Mouse (Mus musculus): ENCODE data around the gene Gm10283.
"Not testable (repeated sequence)": the region's sequence is repeated elsewhere in the genome, so short reads cannot be mapped to it uniquely, and the experiment has no call there.

The Gm10283 gene

GRCm38 (mm10) chr8:60503098-60503497, at the start of gene Gm10283:
Gm10283 (minus strand) TSS chr8:60503198.
- DNase-seq (ENCODE audit: low spot score), result no peak

- DNase-seq (ENCODE audit: low spot score), result no peak
Measured at GRCm38 (mm10) chr8:60534945-60535344, 31.9 kb upstream of the Gm10283 start.

- no peak for DNase-seq (ENCODE audit: low spot score)
Measured at GRCm38 (mm10) chr8:60518286-60518685, 15.3 kb upstream of the Gm10283 start.

GRCm38 (mm10) chr8:60505653-60506521, 2.9 kb upstream of the Gm10283 start, which contains the start of gene Aadat:
Aadat (plus strand) TSS chr8:60505932.
- peak; percentile 67 for DNase-seq (ENCODE audit: low spot score)

- DNase-seq (ENCODE audit: low spot score), result not testable (repeated sequence)
Measured at GRCm38 (mm10) chr8:60495046-60495445, 8.0 kb downstream of the Gm10283 start.

- DNase-seq (ENCODE audit: low spot score), result no peak
Measured at GRCm38 (mm10) chr8:60494606-60495005, 8.4 kb downstream of the Gm10283 start.

GRCm38 (mm10) chr8:60492471-60492870, 10.5 kb downstream of the Gm10283 start:
- no peak for DNase-seq (ENCODE audit: low spot score)

- no peak for DNase-seq (ENCODE audit: low spot score)
Measured at GRCm38 (mm10) chr8:60491871-60492270, 11.1 kb downstream of the Gm10283 start.

GRCm38 (mm10) chr8:60490147-60490546, 12.9 kb downstream of the Gm10283 start:
- DNase-seq (ENCODE audit: low spot score), result no peak

GRCm38 (mm10) chr8:60466686-60467335, 36.2 kb downstream of the Gm10283 start:
- peak; percentile 40 for DNase-seq (ENCODE audit: low spot score)

GRCm38 (mm10) chr8:60449296-60449695, 53.7 kb downstream of the Gm10283 start:
- no peak for DNase-seq (ENCODE audit: low spot score)

GRCm38 (mm10) chr8:60444989-60445388, 58.0 kb downstream of the Gm10283 start:
- peak; percentile 42 for DNase-seq (ENCODE audit: low spot score)

- no peak for DNase-seq (ENCODE audit: low spot score)
Measured at GRCm38 (mm10) chr8:60438557-60438956, 64.4 kb downstream of the Gm10283 start.

- no peak for DNase-seq (ENCODE audit: low spot score)
Measured at GRCm38 (mm10) chr8:60436872-60437271, 66.1 kb downstream of the Gm10283 start.

GRCm38 (mm10) chr8:60432649-60433048, 70.3 kb downstream of the Gm10283 start:
- DNase-seq (ENCODE audit: low spot score), result no peak

GRCm38 (mm10) chr8:60406358-60406757, 96.6 kb downstream of the Gm10283 start:
- DNase-seq (ENCODE audit: low spot score), result no peak

- no peak for DNase-seq (ENCODE audit: low spot score)
Measured at GRCm38 (mm10) chr8:60404994-60405548, 97.9 kb downstream of the Gm10283 start.

- DNase-seq (ENCODE audit: low spot score), result no peak
Measured at GRCm38 (mm10) chr8:60393675-60394074, 109.3 kb downstream of the Gm10283 start.

GRCm38 (mm10) chr8:60386589-60386988, 116.4 kb downstream of the Gm10283 start:
- no peak for DNase-seq (ENCODE audit: low spot score)
